Comparison of ENCODE assay signal across 11 mouse cellular contexts in genomic region chr13:34089358-34089757, GRCm38 (mm10). TPM values are rescaled to one million over a fixed set of nuclear protein-coding genes. Genes with fewer than 3 reads are reported as not detected.
DNase-seq lines count a peak whose midpoint lies in the region; ATAC-seq and TF ChIP-seq lines count a peak whose summit lies in the region.
"Had no signal": no experiment of that assay in that cellular context is flagged by ENCODE, and none has a peak within 500 bp of the region (broad histone marks: within the 10 kb centered on the region; RNA-seq: fewer than 3 reads in every experiment).

No protein-coding gene starts in this region.

- H3K27ac ChIP-seq in kidney, embryonic 15.5 days = peak overlapping the region; percentile 23; the same call in 1 of the 2 replicates
- H3K27ac ChIP-seq in hindbrain, embryonic 13.5 days = peak overlapping the region; percentile 92

- H3K36me3 ChIP-seq in kidney, embryonic 15.5 days = no peaks in the 10 kb centered on the region
- H3K36me3 ChIP-seq in hindbrain, embryonic 13.5 days = no peaks in the 10 kb centered on the region
- no peaks in the 10 kb centered on the region for H3K36me3 ChIP-seq in myocyte (ENCODE audit: control insufficient read depth, insufficient read depth)

- TF ChIP-seq POLR2A in myocyte (IDR thresholded peaks at IDR 0.05; ENCODE audit: insufficient read length, low read depth) = no peak

- H3K79me2 ChIP-seq in myocyte (ENCODE audit: control insufficient read depth, insufficient read depth) = no peaks in the 10 kb centered on the region

- no peaks in the 10 kb centered on the region for H3K27me3 ChIP-seq in kidney, embryonic 15.5 days
- no peaks in the 10 kb centered on the region for H3K27me3 ChIP-seq in hindbrain, embryonic 13.5 days
- H3K27me3 ChIP-seq in myocyte (ENCODE audit: control insufficient read depth, insufficient read depth, insufficient read length) = no peaks in the 10 kb centered on the region

- DNase-seq in kidney, adult 8-10 months = no peak
- no peak for DNase-seq in retina, postnatal 1 day
- DNase-seq in cerebellum, postnatal 4 days (ENCODE audit: low spot score in 2 of 2) = no peak
- DNase-seq: cerebellum, adult 11-12 months; kidney, postnatal 10 days; right cerebral cortex, postnatal 25 days had no signal

- no peaks in the 10 kb centered on the region for H3K9me3 ChIP-seq in kidney, embryonic 15.5 days (replicated peaks)
- no peaks in the 10 kb centered on the region for H3K9me3 ChIP-seq in hindbrain, embryonic 13.5 days

- no peak for ATAC-seq in kidney, embryonic 15.5 days (replicated peaks; ENCODE audit: low FRiP score)
- 0 out of 2 replicates have a peak, but pooled peaks have one; percentile 11 for ATAC-seq in common myeloid progenitor, adult 5-6 weeks (replicated peaks; ENCODE audit: low read depth, poor library complexity, severe bottlenecking)
- ATAC-seq in hindbrain, embryonic 13.5 days (ENCODE audit: low FRiP score) = 0 out of 2 replicates have a peak, but pooled peaks have one; percentile 18
- ATAC-seq in megakaryocyte progenitor cell, adult 5-6 weeks (replicated peaks; ENCODE audit: poor library complexity) = no peak

- 70% methylated on average over 3 of the region's 3 CpGs for WGBS in kidney, embryonic 15.5 days
- 32% methylated on average over 3 of the region's 3 CpGs for whole genome bisulfite sequencing in hindbrain, embryonic 13.5 days

- H3ac ChIP-seq in myocyte (ENCODE audit: control insufficient read depth, insufficient read length) = no peak overlapping the region

- H3K4me2 ChIP-seq in kidney, embryonic 15.5 days = no peak overlapping the region
- peak overlapping the region; percentile 39; the same call in 1 of the 2 replicates for H3K4me2 ChIP-seq in hindbrain, embryonic 13.5 days
- H3K4me2 ChIP-seq in myocyte (ENCODE audit: low read depth) = peak overlapping the region; percentile 78

- no peak overlapping the region for H3K4me3 ChIP-seq in kidney, embryonic 15.5 days (replicated peaks)
- no peak overlapping the region; the same call in 1 of the 2 replicates for H3K4me3 ChIP-seq in hindbrain, embryonic 13.5 days
- no peak overlapping the region for H3K4me3 ChIP-seq in myocyte

- H3K9ac ChIP-seq in kidney, embryonic 15.5 days = no peak overlapping the region
- H3K9ac ChIP-seq in hindbrain, embryonic 13.5 days = peak overlapping the region; percentile 61

- H3K4me1 ChIP-seq in kidney, embryonic 15.5 days = peaks cover 5% of the 10 kb centered on the region; the same call in 1 of the 2 replicates
- peaks cover 37% of the 10 kb centered on the region for H3K4me1 ChIP-seq in hindbrain, embryonic 13.5 days (replicated peaks)

TF ChIP-seq in myocyte, 11 proteins besides CTCF, POLR2A, EP300 and RAD21:
- TF ChIP-seq SRF (IDR thresholded peaks at IDR 0.05; ENCODE audit: control insufficient read depth, insufficient read length, low read depth) = no peak
- TF ChIP-seq REST (IDR thresholded peaks at IDR 0.05; ENCODE audit: insufficient read depth, insufficient read length) = no peak
- TF ChIP-seq POLR2AphosphoS2 (IDR thresholded peaks at IDR 0.05; ENCODE audit: insufficient read length, low read depth) = no peak
- no peak for TF ChIP-seq E2F4 (IDR thresholded peaks at IDR 0.05; ENCODE audit: insufficient read depth)
- no peak for TF ChIP-seq MAX (IDR thresholded peaks at IDR 0.05; ENCODE audit: low read depth)
- no peak for TF ChIP-seq TCF12 (IDR thresholded peaks at IDR 0.05; ENCODE audit: insufficient read depth, poor library complexity, severe bottlenecking)
- no peak for TF ChIP-seq USF1 (IDR thresholded peaks at IDR 0.05; ENCODE audit: low read depth)
- TF ChIP-seq TCF3 (IDR thresholded peaks at IDR 0.05; ENCODE audit: insufficient read length, low read depth) = no peak
- TF ChIP-seq MYOG (IDR thresholded peaks at IDR 0.05; ENCODE audit: control insufficient read depth in 1 of 3, insufficient read depth in 1 of 3, insufficient read length in 2 of 3, low read depth in 2 of 3) = no peak
- no peak for TF ChIP-seq CEBPB (IDR thresholded peaks at IDR 0.05; ENCODE audit: insufficient read depth, poor library complexity, severe bottlenecking)
- TF ChIP-seq MYOD1 (IDR thresholded peaks at IDR 0.05; ENCODE audit: control insufficient read depth in 1 of 3, insufficient read length in 2 of 3, low read depth in 2 of 3) = no peak

RNA-seq across cellular contexts. Expression of gene Tubb2a, which starts 11.6 kb away (rescaled TPM):
- 102 and 132 TPM in 2 replicates for polyA plus RNA-seq in kidney, embryonic 15.5 days (2015; fragmentation: Nextera tagmentation; extraction: Ambion mirVana)
- total RNA-seq in common myeloid progenitor, adult 5-6 weeks (2017) = 8.1 and 15.1 TPM in 2 replicates
- polyA plus RNA-seq in hindbrain, embryonic 13.5 days (2015; fragmentation: Nextera tagmentation; extraction: Ambion mirVana) = 1,972 and 2,142 TPM in 2 replicates
- polyA plus RNA-seq in myocyte (2012; fragmentation: generic; extraction: Trizol) = 550 TPM
- 2.3 and 2.5 TPM in 2 replicates for total RNA-seq in megakaryocyte progenitor cell, adult 5-6 weeks (2015)
- total RNA-seq in megakaryocyte progenitor cell, adult 5-6 weeks (2017) = 6.9 and 7.9 TPM in 2 replicates

RNA-seq across cellular contexts. Expression of gene Tubb2b, which starts 40.9 kb away (rescaled TPM):
- polyA plus RNA-seq in kidney, embryonic 15.5 days (2015; fragmentation: Nextera tagmentation; extraction: Ambion mirVana) = 29.3 and 36.6 TPM in 2 replicates
- not detected in 2 replicates for total RNA-seq in common myeloid progenitor, adult 5-6 weeks (2017)
- 795 and 852 TPM in 2 replicates for polyA plus RNA-seq in hindbrain, embryonic 13.5 days (2015; fragmentation: Nextera tagmentation; extraction: Ambion mirVana)
- polyA plus RNA-seq in myocyte (2012; fragmentation: generic; extraction: Trizol) = 438 TPM
- total RNA-seq in megakaryocyte progenitor cell, adult 5-6 weeks (2015) = not detected in 2 replicates
- not detected in 2 replicates for total RNA-seq in megakaryocyte progenitor cell, adult 5-6 weeks (2017)

RNA-seq across cellular contexts. Expression of gene Bphl, which starts 52.0 kb away (rescaled TPM):
- polyA plus RNA-seq in kidney, embryonic 15.5 days (2015; fragmentation: Nextera tagmentation; extraction: Ambion mirVana) = 66.7 and 72.2 TPM in 2 replicates
- 25.9 and 51.3 TPM in 2 replicates for total RNA-seq in common myeloid progenitor, adult 5-6 weeks (2017)
- polyA plus RNA-seq in hindbrain, embryonic 13.5 days (2015; fragmentation: Nextera tagmentation; extraction: Ambion mirVana) = 34.9 and 39.8 TPM in 2 replicates
- polyA plus RNA-seq in myocyte (2012; fragmentation: generic; extraction: Trizol) = 27.7 TPM
- 96.7 and 115 TPM in 2 replicates for total RNA-seq in megakaryocyte progenitor cell, adult 5-6 weeks (2015)
- 40.2 and 70.3 TPM in 2 replicates for total RNA-seq in megakaryocyte progenitor cell, adult 5-6 weeks (2017)

Comparison
In these comparisons a context has a peak if more than half of its experiments do, and no peak if none do; other contexts are left out.
1. ATAC-seq: peak in common myeloid progenitor, adult 5-6 weeks (single experiment) and hindbrain, embryonic 13.5 days (single experiment); none in kidney, embryonic 15.5 days (single experiment) and megakaryocyte progenitor cell, adult 5-6 weeks (single experiment).
2. RNA of gene Tubb2b, which starts 40.9 kb away (polyA plus RNA-seq): 795 to 852 TPM in hindbrain, embryonic 13.5 days and 438 TPM in myocyte (single experiment); 29.3 to 36.6 TPM in kidney, embryonic 15.5 days; every median in the first group is over 10 times any median in the second.